Mouse (Mus musculus): Measurements from ENCODE around the gene 4930407I10Rik. TPM values are rescaled to one million over a fixed set of nuclear protein-coding genes. Genes with fewer than 3 reads are reported as not detected.

4930407I10Rik gene
- polyA plus RNA-seq, 1 experiment from 2014 or later = not detected

DNA sequence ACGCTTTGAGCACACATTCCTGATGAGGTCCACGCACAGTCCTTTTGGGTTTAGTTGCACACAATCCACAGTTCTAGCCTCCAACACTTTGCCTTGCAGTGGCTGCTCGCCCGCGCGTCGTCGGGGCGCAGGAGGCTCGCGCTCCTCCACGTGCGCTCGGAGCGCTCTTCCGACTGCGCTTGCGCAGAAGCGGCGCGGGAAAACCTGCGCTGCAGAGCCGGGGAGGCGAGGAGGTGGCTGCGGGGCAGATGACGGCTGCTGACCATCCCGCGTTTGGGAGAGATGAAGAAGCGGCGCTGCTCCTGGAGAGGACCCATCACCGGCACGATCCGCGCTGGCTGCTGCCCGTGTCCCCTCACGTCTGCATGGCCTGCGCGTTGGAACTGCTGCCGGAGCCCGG, 10.9 kb downstream of the 4930407I10Rik start, which contains the start of gene Mei1:
Gene Mei1, plus strand, starts transcription at position 99 of the 400 bp plus-strand sequence.
- WGBS = 20% methylated on average over 40 of the region's 40 CpGs
- H3K4me1 ChIP-seq = 0 out of 2 replicates have a peak, but pooled peaks cover 2% of the 10 kb centered on the region
- ATAC-seq (replicated peaks) = no peak
- no peaks in the 10 kb centered on the region for H3K36me3 ChIP-seq (replicated peaks)
- peak within 1 kb of the TSS; percentile 41 for H3K4me2 ChIP-seq
- no peaks in the 10 kb centered on the region for H3K9me3 ChIP-seq
- H3K27ac ChIP-seq = no peak within 1 kb of the TSS
- H3K9ac ChIP-seq = no peak within 1 kb of the TSS
- peak within 1 kb of the TSS; percentile 18 for H3K4me3 ChIP-seq
- H3K27me3 ChIP-seq (replicated peaks) = peaks cover 35% of the 10 kb centered on the region

GRCm38 (mm10) chr15:82071816-82072469, 13.0 kb downstream of the 4930407I10Rik start:
- Histone ChIP-seq H3K27ac (no peak overlapping the region), H3K4me3 (no peak overlapping the region), H3K36me3 (replicated peaks) (no peaks in the 10 kb centered on the region), H3K9ac (no peak overlapping the region), H3K9me3 (no peaks in the 10 kb centered on the region), H3K27me3 (replicated peaks) (peaks cover 35% of the 10 kb centered on the region), H3K4me2 (no peak overlapping the region), H3K4me1 (0 out of 2 replicates have a peak, but pooled peaks cover 2% of the 10 kb centered on the region)
- 91% methylated on average over 26 of the region's 26 CpGs for WGBS
- no peak for ATAC-seq (replicated peaks)

DNA sequence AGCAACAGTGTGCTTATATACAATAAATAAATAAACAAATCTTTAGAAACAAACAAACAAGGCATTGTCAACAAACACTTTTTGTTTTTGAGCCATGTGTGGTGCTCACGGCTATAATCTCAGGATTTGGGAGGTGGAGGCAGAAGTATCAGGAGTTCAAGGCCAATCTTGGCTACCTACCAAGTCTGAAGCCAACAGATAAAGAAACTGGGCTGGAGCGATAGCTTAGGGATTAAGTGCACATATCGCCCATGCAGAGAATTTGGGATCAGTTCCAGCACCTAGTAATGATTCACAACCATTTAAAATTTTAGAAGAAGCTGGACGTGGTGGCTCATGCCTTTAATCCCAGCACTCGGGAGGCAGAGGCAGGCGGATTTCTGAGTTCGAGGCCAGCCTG, 14.5 kb downstream of the 4930407I10Rik start:
- Histone ChIP-seq H3K27ac (no peak overlapping the region), H3K27me3 (replicated peaks) (peaks cover 27% of the 10 kb centered on the region), H3K4me2 (no peak overlapping the region), H3K4me1 (0 out of 2 replicates have a peak, but pooled peaks cover 2% of the 10 kb centered on the region), H3K36me3 (replicated peaks) (no peaks in the 10 kb centered on the region), H3K9me3 (no peaks in the 10 kb centered on the region), H3K9ac (no peak overlapping the region), H3K4me3 (no peak overlapping the region)
- no peak for ATAC-seq (replicated peaks)
- 86% methylated on average over 7 of the region's 7 CpGs for WGBS

- Histone ChIP-seq H3K27ac (no peak overlapping the region), H3K36me3 (replicated peaks) (no peaks in the 10 kb centered on the region), H3K9ac (no peak overlapping the region), H3K4me3 (no peak overlapping the region), H3K4me2 (no peak overlapping the region), H3K27me3 (replicated peaks) (no peaks in the 10 kb centered on the region), H3K9me3 (no peaks in the 10 kb centered on the region), H3K4me1 (no peaks in the 10 kb centered on the region)
- no peak for ATAC-seq (replicated peaks)
- 66% methylated on average over 10 of the region's 10 CpGs for WGBS
Observed at GRCm38 (mm10) chr15:82079883-82080282, 20.9 kb downstream of the 4930407I10Rik start.

- no peak for ATAC-seq (replicated peaks)
- no peak overlapping the region for H3K4me2 ChIP-seq
- no peaks in the 10 kb centered on the region for H3K9me3 ChIP-seq
- H3K27me3 ChIP-seq (replicated peaks) = no peaks in the 10 kb centered on the region
- no peaks in the 10 kb centered on the region for H3K36me3 ChIP-seq (replicated peaks)
- no peak overlapping the region for H3K27ac ChIP-seq
- WGBS = 35% methylated on average over 7 of the region's 7 CpGs
- no peak overlapping the region for H3K9ac ChIP-seq
- no peak overlapping the region for H3K4me3 ChIP-seq
- H3K4me1 ChIP-seq = no peaks in the 10 kb centered on the region
Observed at GRCm38 (mm10) chr15:82081161-82081560, 22.2 kb downstream of the 4930407I10Rik start.

GRCm38 (mm10) chr15:82085606-82086005, 26.7 kb downstream of the 4930407I10Rik start:
- H3K9me3 ChIP-seq = no peaks in the 10 kb centered on the region
- no peaks in the 10 kb centered on the region for H3K36me3 ChIP-seq (replicated peaks)
- H3K27ac ChIP-seq = no peak overlapping the region
- H3K27me3 ChIP-seq (replicated peaks) = no peaks in the 10 kb centered on the region
- no peak for ATAC-seq (replicated peaks)
- H3K9ac ChIP-seq = no peak overlapping the region
- no peaks in the 10 kb centered on the region; the same call in 1 of the 2 replicates for H3K4me1 ChIP-seq
- 88% methylated on average over 9 of the region's 9 CpGs for WGBS
- no peak overlapping the region for H3K4me3 ChIP-seq
- H3K4me2 ChIP-seq = no peak overlapping the region

DNA sequence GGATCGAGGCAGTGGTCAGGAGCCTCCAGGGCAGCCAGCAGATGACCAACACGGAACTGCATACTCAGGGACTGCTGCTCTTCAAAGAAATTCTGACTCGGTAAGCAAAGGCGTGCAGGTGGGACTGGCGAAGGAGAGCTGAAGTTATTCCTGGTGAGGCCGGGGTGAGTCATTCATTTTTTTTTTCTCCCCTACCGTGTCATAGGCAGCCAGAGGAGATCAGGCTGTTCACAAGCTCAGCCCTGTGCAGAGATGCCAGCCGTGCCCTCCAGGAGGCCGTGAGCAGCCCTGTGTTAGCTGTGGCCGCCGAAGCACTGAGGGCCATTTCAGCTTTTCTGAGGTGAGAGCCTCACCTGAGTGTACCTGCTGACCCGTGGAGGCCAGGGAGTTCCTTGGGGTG, 27.2 kb downstream of the 4930407I10Rik start:
- ATAC-seq (replicated peaks) = no peak
- Histone ChIP-seq H3K4me3 (no peak overlapping the region), H3K9ac (no peak overlapping the region), H3K4me2 (no peak overlapping the region), H3K27ac (no peak overlapping the region), H3K36me3 (replicated peaks) (no peaks in the 10 kb centered on the region), H3K27me3 (replicated peaks) (no peaks in the 10 kb centered on the region), H3K9me3 (no peaks in the 10 kb centered on the region), H3K4me1 (no peaks in the 10 kb centered on the region; the same call in 1 of the 2 replicates)
- 87% methylated on average over 12 of the region's 12 CpGs for WGBS

DNA sequence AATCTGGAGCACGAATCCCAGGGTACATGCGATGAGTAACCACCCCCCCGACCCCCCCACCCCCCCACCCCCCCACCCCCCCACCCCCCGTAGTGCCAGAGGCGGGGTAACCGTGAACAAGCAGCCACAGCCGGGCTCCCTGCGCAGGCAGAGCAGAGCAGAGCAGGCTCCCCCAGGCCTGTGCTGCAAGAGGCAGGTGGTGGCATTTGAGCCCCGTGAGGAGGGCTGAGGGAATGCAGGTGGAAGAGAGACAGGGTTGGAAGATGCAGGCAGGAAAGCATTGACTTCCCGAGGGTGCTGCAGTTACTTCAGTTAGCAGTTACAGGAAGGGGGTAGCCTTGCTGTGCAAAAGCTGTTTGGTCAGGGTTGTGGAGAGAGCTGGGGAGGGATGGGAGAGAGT, 28.3 kb downstream of the 4930407I10Rik start:
- H3K4me1 ChIP-seq = no peaks in the 10 kb centered on the region; the same call in 1 of the 2 replicates
- H3K27ac ChIP-seq = no peak overlapping the region
- no peaks in the 10 kb centered on the region for H3K36me3 ChIP-seq (replicated peaks)
- no peak overlapping the region for H3K9ac ChIP-seq
- no peak overlapping the region for H3K4me2 ChIP-seq
- 13% methylated on average over 10 of the region's 10 CpGs for WGBS
- ATAC-seq (replicated peaks) = no peak
- no peaks in the 10 kb centered on the region for H3K27me3 ChIP-seq (replicated peaks)
- H3K9me3 ChIP-seq = no peaks in the 10 kb centered on the region
- no peak overlapping the region for H3K4me3 ChIP-seq

DNA sequence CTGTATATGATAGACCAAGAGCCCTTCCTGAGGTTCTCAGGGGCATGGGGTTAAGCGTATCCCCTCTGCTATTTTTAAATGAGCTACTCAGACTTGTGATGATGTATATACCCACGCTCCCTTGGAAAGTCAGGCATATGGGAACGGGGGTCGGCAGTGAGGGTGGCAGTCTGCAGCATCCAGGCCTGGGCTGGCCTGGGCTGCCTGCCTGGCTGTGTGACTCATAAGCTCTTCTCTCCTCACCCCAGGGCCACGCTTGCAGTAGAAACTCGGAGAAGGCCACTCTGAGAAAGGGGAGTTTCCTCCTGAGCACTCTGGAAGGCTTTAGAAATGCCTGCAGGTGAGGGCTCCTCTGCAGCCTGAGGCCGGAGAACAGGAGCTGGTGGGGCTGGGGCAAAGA, 32.1 kb downstream of the 4930407I10Rik start:
- H3K9me3 ChIP-seq = no peaks in the 10 kb centered on the region
- no peak overlapping the region for H3K27ac ChIP-seq
- H3K4me2 ChIP-seq = no peak overlapping the region
- H3K27me3 ChIP-seq (replicated peaks) = no peaks in the 10 kb centered on the region
- H3K36me3 ChIP-seq (replicated peaks) = no peaks in the 10 kb centered on the region
- 87% methylated on average over 7 of the region's 7 CpGs for WGBS
- no peak for ATAC-seq (replicated peaks)
- no peaks in the 10 kb centered on the region; the same call in 1 of the 2 replicates for H3K4me1 ChIP-seq
- H3K4me3 ChIP-seq = no peak overlapping the region
- H3K9ac ChIP-seq = no peak overlapping the region

DNA sequence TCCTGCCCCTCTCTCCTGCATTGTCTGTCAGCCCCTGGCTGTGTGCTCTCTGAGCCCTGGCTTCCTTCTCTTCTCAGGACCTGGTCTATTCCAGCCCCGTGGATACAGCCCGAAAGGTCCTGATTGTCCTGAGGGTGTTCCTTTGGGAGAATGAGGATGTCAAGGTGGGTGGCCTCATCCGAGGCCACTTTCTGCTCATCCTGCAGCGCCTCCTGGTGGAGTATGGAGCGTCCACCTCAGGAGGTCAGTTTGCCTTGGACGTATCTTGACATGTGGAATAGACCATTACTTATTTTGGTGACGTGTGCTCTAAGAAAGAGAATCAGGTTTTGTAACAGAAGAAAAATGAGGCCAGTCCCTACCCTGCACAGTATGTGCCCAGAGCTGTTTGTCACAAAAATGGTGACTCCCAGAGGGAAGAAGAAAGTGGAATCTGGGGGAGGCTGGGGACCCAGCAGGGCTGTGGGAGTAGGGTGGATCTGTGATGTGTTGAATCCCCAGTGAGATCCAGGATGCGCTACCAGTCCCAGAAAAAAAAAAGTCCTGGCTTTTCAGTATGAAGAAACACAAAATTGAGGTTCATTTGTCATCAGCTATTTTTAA, 48.1 kb downstream of the 4930407I10Rik start:
- Histone ChIP-seq H3K4me3 (no peak overlapping the region), H3K27ac (no peak overlapping the region), H3K4me2 (no peak overlapping the region), H3K4me1 (no peaks in the 10 kb centered on the region), H3K9ac (no peak overlapping the region), H3K27me3 (replicated peaks) (no peaks in the 10 kb centered on the region), H3K9me3 (no peaks in the 10 kb centered on the region), H3K36me3 (replicated peaks) (no peaks in the 10 kb centered on the region)
- 14% methylated on average over 8 of the region's 8 CpGs for WGBS
- no peak for ATAC-seq (replicated peaks)
